Mouse (Mus musculus): Measurements from ENCODE around the gene Sema4f.

Gene Sema4f

DNA sequence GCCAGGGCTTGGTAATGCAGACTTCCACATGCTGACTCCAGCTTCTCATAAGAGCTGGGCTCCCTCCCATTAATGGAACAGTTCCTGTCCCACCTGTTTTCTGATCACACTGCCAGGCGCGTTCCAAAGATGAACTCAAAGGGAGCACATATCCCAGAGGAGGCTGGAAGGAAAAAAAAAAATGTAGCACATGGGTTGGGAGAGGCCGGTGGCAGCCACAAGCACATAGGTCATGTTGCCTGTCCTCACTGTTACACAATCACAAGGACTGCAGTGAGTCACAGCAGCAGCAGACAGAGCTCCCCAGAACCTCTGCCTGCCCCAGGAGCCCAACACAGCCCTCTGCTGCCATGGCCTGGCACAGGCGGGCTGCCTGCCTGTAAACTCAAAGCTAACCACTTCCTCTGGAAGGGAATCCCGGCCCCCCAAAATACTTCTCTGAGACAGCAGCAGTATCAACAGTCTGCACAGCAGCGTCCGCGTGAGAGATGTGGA is 76.1 kb downstream of the Sema4f start:
- no peak for DNase-seq

DNA sequence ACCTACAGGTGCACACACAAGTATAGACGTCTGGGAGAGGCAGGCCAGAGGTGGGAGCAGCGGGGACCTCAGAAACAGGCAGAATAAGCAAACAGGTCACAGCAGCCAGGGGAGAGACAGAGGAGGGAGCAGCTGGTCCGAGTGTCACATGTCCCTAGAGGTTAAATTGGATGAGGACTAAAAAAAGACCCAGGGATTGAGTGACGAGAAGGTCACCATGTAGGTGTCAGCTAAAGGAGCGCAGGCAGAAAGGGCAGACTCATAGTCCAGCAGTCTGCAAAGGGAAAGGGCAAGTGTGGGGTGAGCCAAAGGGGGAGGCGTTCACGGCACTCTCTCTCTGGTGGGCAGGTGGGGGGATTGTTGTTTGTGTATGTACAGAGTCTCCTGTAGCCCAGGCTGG is 77.1 kb downstream of the Sema4f start:
- DNase-seq = no peak

GRCm38 (mm10) chr6:82862042-82862441 is 77.5 kb downstream of the Sema4f start:
- DNase-seq = no peak

All from cerebellum, postnatal 25 days (tissue).